Mouse (Mus musculus): ENCODE measurements around the gene Spats2. TPM values are rescaled to one million over a fixed set of nuclear protein-coding genes. Genes with fewer than 3 reads are reported as not detected.
A peak's percentile ranks its signal among the peaks of the same experiment; 100 is the strongest.

The Spats2 gene
- polyA plus RNA-seq, 1 experiment from 2014 or later: 42.1 TPM

DNA sequence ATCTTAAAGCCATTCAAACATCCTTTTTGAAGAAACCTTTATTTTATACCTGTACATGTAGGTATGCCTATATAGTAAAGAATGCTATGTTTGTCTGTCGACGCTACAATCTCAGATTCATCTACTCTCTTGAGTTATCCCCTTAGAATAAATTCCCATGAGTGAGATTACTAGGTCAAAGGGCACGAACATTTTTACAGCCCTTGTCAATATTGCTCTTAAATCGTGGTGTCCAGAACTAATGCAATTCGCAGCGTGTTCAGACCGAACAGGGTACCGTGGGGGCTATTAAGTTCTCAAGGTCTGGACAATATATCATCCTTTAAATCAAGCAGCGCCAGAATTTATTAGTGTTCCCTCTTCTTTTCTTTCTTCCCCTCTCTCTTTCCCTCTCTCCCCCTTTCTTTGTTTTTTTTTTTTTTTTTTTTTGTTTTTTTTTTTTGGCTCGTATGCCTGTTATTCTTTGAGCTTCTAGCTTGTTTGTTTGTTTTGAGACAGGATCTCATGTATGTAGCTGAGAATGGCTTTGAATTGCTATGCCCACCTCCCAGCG lies 12.8 kb upstream of the Spats2 start:
- Histone ChIP-seq H3K4me1 (ENCODE audit: insufficient read depth, low read length) (peaks cover 11% of the 10 kb centered on the region; the same call in 1 of the 2 replicates), H3K4me3 (ENCODE audit: low read length) (peak overlapping the region; percentile 14; the same call in 1 of the 2 replicates), H3K4me2 (replicated peaks; ENCODE audit: low read depth, low read length) (peak overlapping the region; percentile 42), H3K36me3 (ENCODE audit: insufficient read depth, low read length) (no peaks in the 10 kb centered on the region), H3K9ac (replicated peaks; ENCODE audit: low read length) (no peak overlapping the region), H3K27ac (ENCODE audit: low read length) (no peak overlapping the region), H3K27me3 (ENCODE audit: insufficient read depth, low read length) (no peaks in the 10 kb centered on the region), H3K9me3 (ENCODE audit: low read length) (no peaks in the 10 kb centered on the region)
- WGBS: 28% methylated on average over 11 of the region's 11 CpGs
- ATAC-seq (ENCODE audit: low FRiP score, low TSS enrichment): no peak

DNA sequence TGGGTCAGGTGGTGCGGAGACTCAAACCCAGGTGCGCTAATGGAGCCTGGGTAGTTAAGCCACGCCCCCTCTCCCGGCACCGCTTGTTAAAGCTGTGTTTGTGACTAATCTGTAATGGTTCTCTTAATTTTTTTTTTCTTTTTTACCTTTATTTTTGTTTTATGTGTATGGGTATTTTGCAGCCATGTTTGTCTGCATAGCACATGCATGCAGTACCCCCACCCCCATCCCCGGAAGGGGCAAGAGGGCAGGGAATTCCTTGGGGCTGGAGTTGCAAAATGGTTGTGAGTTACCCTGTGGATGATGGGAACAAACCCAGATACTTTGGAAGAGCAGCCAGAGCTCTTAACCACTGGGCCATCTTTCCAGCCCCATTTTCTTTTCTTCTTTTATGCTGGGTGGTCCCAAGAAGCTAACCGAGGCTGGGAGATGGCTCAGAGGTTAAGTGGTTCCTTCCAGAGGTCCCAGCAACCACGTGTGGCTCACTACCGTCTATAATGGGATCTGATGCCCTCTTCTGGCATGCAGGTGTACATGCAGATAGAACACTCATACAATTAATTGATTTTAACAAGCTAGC lies 12.2 kb upstream of the Spats2 start:
- Histone ChIP-seq H3K4me1 (ENCODE audit: insufficient read depth, low read length) (peaks cover 11% of the 10 kb centered on the region; the same call in 1 of the 2 replicates), H3K9ac (replicated peaks; ENCODE audit: low read length) (no peak overlapping the region), H3K4me3 (ENCODE audit: low read length) (peak overlapping the region; percentile 14; the same call in 1 of the 2 replicates), H3K36me3 (ENCODE audit: insufficient read depth, low read length) (no peaks in the 10 kb centered on the region), H3K27ac (ENCODE audit: low read length) (no peak overlapping the region), H3K9me3 (ENCODE audit: low read length) (no peaks in the 10 kb centered on the region), H3K4me2 (replicated peaks; ENCODE audit: low read depth, low read length) (peak overlapping the region; percentile 42), H3K27me3 (ENCODE audit: insufficient read depth, low read length) (no peaks in the 10 kb centered on the region)
- no peak for ATAC-seq (ENCODE audit: low FRiP score, low TSS enrichment)
- 10% methylated on average over 9 of the region's 9 CpGs for WGBS

DNA sequence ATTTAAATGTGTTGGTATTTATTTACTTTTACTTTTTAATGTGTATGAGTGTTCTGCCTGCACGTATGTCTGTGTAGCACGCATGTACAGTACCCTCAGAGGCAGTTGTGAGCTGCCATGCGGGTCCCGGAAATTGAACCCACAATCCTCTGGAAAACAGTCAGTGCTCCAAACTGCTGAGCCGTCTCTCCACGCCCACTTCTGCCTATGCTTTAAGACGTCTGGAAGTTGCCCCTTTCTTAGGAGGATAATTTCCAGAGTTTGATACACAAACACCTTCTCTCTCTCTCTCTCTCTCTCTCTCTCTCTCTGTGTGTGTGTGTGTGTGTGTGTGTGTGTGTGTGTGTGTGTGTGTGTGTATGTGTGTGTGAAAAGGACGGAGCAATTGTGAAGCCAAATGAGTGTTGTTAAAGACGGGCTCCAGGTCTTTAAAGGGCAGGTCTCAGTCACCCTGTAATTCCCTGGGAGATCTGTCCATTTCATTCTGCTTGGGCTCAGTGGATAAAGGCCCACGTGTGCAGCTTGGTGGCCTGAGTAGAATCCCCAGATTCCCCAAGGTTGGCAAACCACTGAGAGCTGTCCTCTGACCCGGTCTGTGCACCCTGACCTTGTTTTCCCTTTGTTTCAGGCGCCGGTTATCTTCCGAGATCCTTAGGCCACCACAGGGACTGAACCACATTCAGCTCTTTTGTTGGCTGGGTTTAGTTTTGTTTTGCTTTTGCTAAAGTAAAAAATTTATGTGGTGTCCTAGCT lies 11.2 kb upstream of the Spats2 start:
- Histone ChIP-seq H3K9me3 (ENCODE audit: low read length) (no peaks in the 10 kb centered on the region), H3K4me2 (replicated peaks; ENCODE audit: low read depth, low read length) (no peak overlapping the region), H3K4me3 (ENCODE audit: low read length) (no peak overlapping the region), H3K27ac (ENCODE audit: low read length) (no peak overlapping the region), H3K9ac (replicated peaks; ENCODE audit: low read length) (no peak overlapping the region), H3K27me3 (ENCODE audit: insufficient read depth, low read length) (no peaks in the 10 kb centered on the region), H3K36me3 (ENCODE audit: insufficient read depth, low read length) (no peaks in the 10 kb centered on the region), H3K4me1 (ENCODE audit: insufficient read depth, low read length) (peaks cover 11% of the 10 kb centered on the region; the same call in 1 of the 2 replicates)
- ATAC-seq (ENCODE audit: low FRiP score, low TSS enrichment): no peak
- WGBS: 49% methylated on average over 14 of the region's 14 CpGs

DNA sequence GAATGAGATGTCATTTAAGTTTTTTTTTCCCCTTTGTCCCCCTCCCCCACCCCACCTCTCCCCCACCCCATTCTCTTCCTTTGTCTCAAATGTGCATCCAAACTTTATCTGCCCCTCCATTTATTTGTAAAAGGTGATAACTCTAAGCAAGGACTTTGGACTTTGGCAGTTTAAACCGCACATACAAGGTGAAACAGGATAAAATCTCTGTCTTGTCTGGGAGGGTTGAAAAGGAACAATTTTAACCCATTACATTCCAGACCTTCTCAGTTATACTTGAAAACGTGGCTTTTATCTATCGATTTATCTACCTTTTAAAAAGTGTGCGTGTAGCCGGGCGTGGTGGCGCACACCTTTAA lies 10.7 kb upstream of the Spats2 start:
- H3K4me2 ChIP-seq (replicated peaks; ENCODE audit: low read depth, low read length): no peak overlapping the region
- peaks cover 11% of the 10 kb centered on the region; the same call in 1 of the 2 replicates for H3K4me1 ChIP-seq (ENCODE audit: insufficient read depth, low read length)
- H3K4me3 ChIP-seq (ENCODE audit: low read length): no peak overlapping the region
- no peaks in the 10 kb centered on the region for H3K36me3 ChIP-seq (ENCODE audit: insufficient read depth, low read length)
- H3K27me3 ChIP-seq (ENCODE audit: insufficient read depth, low read length): no peaks in the 10 kb centered on the region
- no peak for ATAC-seq (ENCODE audit: low FRiP score, low TSS enrichment)
- 75% methylated on average over 7 of the region's 7 CpGs for WGBS
- no peaks in the 10 kb centered on the region for H3K9me3 ChIP-seq (ENCODE audit: low read length)
- no peak overlapping the region for H3K9ac ChIP-seq (replicated peaks; ENCODE audit: low read length)
- no peak overlapping the region for H3K27ac ChIP-seq (ENCODE audit: low read length)

DNA sequence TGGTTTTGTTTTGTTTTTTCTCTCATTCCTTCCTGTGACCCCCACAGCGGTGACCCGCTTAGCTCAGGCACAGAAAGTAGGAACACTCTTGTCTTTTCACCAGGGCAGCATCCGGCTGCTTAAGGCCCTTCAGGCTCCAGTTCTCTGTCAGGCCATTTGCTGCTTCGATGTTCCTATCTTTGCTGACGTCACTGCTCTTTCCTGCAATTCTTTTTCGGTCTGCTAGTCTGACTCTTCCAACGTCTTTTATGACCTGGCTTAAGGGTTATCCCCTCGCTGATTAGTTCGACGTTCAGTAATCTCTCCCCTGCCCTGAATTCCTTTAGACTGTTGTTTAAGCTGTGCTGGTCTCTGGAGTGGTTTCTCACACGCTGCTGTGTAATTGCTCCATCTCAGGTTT lies 9.2 kb upstream of the Spats2 start:
- Histone ChIP-seq H3K4me2 (replicated peaks; ENCODE audit: low read depth, low read length) (no peak overlapping the region), H3K9ac (replicated peaks; ENCODE audit: low read length) (0 out of 2 replicates have a peak overlapping the region, but pooled peaks have one; percentile 22), H3K27ac (ENCODE audit: low read length) (peak overlapping the region; percentile 43; the same call in 1 of the 2 replicates), H3K27me3 (ENCODE audit: insufficient read depth, low read length) (no peaks in the 10 kb centered on the region), H3K4me3 (ENCODE audit: low read length) (no peak overlapping the region), H3K36me3 (ENCODE audit: insufficient read depth, low read length) (no peaks in the 10 kb centered on the region), H3K4me1 (ENCODE audit: insufficient read depth, low read length) (peaks cover 15% of the 10 kb centered on the region; the same call in 1 of the 2 replicates), H3K9me3 (ENCODE audit: low read length) (no peaks in the 10 kb centered on the region)
- 18% methylated on average over 11 of the region's 11 CpGs for WGBS
- ATAC-seq (ENCODE audit: low FRiP score, low TSS enrichment): no peak

DNA sequence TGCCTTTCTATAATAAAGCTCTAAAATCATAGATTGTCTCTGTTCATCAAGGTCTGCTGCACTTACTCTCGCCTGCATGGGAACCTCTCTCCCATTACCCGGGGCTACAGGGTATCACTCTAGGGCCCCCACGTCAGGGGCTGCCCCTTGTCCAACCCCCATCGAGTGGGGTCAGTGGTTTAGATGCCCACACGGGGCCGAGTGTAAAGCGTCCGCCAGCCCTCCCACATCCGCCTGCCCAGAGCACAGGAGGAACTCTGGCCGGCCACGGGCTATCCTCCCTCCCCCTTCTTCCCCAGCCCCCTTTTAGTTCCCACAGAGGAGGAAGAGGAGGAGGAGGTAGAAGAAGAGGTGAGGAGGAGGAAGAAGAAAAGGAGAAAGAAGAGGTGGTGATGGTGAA lies 4.9 kb upstream of the Spats2 start:
- H3K9ac ChIP-seq (replicated peaks; ENCODE audit: low read length): peak overlapping the region; percentile 46; the same call in 1 of the 2 replicates
- peaks cover 15% of the 10 kb centered on the region; the same call in 1 of the 2 replicates for H3K4me1 ChIP-seq (ENCODE audit: insufficient read depth, low read length)
- no peak overlapping the region for H3K4me3 ChIP-seq (ENCODE audit: low read length)
- no peaks in the 10 kb centered on the region for H3K27me3 ChIP-seq (ENCODE audit: insufficient read depth, low read length)
- no peaks in the 10 kb centered on the region for H3K9me3 ChIP-seq (ENCODE audit: low read length)
- no peaks in the 10 kb centered on the region for H3K36me3 ChIP-seq (ENCODE audit: insufficient read depth, low read length)
- H3K27ac ChIP-seq (ENCODE audit: low read length): peak overlapping the region; percentile 38; the same call in 1 of the 2 replicates
- 4% methylated on average over 11 of the region's 11 CpGs for WGBS
- peak; percentile 86 for ATAC-seq (ENCODE audit: low FRiP score, low TSS enrichment)
- peak overlapping the region; percentile 32; the same call in 1 of the 2 replicates for H3K4me2 ChIP-seq (replicated peaks; ENCODE audit: low read depth, low read length)

DNA sequence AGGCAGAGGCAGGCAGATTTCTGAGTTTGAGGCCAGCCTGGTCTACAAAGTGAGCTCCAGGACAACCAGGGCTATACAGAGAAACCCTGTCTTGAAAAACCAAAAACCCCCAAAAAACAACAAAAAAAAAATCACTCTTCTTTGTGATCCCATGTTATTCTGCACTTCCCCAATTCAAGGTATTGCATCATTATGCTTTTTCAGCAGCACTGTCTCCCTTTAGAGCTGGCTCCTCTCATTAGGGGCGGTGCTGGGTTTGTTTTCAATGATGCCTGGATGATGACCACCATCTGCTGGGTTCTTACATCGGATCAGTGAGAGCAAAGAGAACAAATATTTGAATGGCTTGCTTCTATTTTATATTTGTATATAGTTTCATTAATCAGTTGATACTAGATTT lies 3.1 kb upstream of the Spats2 start:
- H3K4me3 ChIP-seq (ENCODE audit: low read length): no peak overlapping the region
- no peak overlapping the region for H3K27ac ChIP-seq (ENCODE audit: low read length)
- peaks cover 11% of the 10 kb centered on the region for H3K4me1 ChIP-seq (ENCODE audit: insufficient read depth, low read length)
- no peaks in the 10 kb centered on the region for H3K9me3 ChIP-seq (ENCODE audit: low read length)
- no peak for ATAC-seq (ENCODE audit: low FRiP score, low TSS enrichment)
- no peak overlapping the region for H3K4me2 ChIP-seq (replicated peaks; ENCODE audit: low read depth, low read length)
- no peaks in the 10 kb centered on the region for H3K36me3 ChIP-seq (ENCODE audit: insufficient read depth, low read length)
- H3K9ac ChIP-seq (replicated peaks; ENCODE audit: low read length): no peak overlapping the region
- no peaks in the 10 kb centered on the region for H3K27me3 ChIP-seq (ENCODE audit: insufficient read depth, low read length)
- 43% methylated on average over 2 of the region's 2 CpGs for WGBS

DNA sequence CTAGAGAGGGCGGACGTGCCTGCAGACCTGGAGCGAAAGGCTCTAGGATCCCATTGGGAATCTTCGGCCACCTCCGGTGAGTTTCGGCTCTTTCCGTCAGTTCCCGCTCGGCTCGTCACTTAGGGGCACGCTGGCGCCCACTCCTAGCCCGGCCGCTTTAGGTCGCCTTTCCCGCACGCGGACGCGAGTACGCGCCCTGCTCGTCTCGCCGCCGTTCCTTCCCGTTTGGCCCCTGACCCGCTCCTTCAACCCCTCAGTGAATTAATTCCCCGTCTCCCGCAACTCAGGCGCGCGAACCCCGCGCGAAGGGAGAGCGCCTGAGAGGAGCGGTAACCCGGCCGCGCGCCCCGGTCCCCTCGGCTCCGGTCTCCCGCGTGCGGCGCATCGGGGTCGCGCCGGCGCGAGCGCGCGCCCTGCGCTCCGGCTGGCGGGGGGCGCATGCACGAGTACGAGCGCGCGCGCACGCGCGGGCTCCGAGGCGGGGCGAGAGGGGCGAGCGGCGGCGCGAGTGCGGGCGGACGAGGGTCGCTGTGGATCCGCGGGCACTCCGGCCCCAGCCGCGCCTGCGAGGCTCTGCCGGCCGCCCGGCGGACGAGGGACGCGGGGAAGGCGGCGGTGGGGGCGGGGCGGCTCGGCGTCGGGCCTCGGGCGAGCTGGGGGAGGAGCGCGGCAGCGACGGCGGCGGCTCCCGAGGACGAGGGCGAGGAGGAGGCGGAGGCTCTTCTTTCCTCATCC lies 532 bp downstream of the Spats2 start:
- no peaks in the 10 kb centered on the region for H3K36me3 ChIP-seq (ENCODE audit: insufficient read depth, low read length)
- ATAC-seq (ENCODE audit: low FRiP score, low TSS enrichment): peak; percentile 89
- peak overlapping the region; percentile 86 for H3K4me3 ChIP-seq (ENCODE audit: low read length)
- H3K27ac ChIP-seq (ENCODE audit: low read length): peak overlapping the region; percentile 94
- peak overlapping the region; percentile 95 for H3K9ac ChIP-seq (replicated peaks; ENCODE audit: low read length)
- H3K4me1 ChIP-seq (ENCODE audit: insufficient read depth, low read length): peaks cover 29% of the 10 kb centered on the region
- H3K27me3 ChIP-seq (ENCODE audit: insufficient read depth, low read length): no peaks in the 10 kb centered on the region
- WGBS: under 1% methylated on average over 89 of the region's 115 CpGs
- H3K4me2 ChIP-seq (replicated peaks; ENCODE audit: low read depth, low read length): peak overlapping the region; percentile 77
- H3K9me3 ChIP-seq (ENCODE audit: low read length): no peaks in the 10 kb centered on the region

DNA sequence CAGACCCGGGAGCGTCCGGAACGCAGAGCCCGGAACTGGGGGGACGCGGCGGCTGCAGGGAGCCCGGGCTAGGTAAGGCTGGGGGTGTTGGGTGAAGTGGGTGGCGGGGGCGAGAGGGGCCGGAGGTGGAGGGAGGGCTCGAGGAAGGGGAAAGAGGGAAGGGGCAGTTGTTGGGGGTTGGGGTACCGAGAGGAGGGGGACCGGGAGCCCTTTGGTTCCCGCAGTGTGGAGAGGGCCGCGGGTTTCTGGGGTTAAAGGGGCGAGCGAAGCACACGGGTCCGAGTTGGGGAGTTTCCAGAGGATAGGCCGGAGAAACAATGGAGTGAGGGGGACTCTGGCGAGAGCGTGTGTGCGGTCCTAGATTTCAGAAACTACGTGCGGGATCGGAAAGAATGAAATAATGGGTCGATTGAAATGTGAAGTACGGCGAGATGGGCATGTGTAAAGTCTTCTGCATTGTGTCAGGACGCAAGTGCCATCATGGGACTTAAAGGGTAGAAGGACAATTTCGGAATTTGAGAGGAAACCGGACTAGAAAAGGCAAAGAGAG lies 1.2 kb downstream of the Spats2 start:
- H3K9me3 ChIP-seq (ENCODE audit: low read length): no peaks in the 10 kb centered on the region
- peak overlapping the region; percentile 94 for H3K27ac ChIP-seq (ENCODE audit: low read length)
- H3K9ac ChIP-seq (replicated peaks; ENCODE audit: low read length): peak overlapping the region; percentile 95
- H3K36me3 ChIP-seq (ENCODE audit: insufficient read depth, low read length): no peaks in the 10 kb centered on the region
- peak overlapping the region; percentile 86 for H3K4me3 ChIP-seq (ENCODE audit: low read length)
- WGBS: under 1% methylated on average over 31 of the region's 35 CpGs
- peak overlapping the region; percentile 77 for H3K4me2 ChIP-seq (replicated peaks; ENCODE audit: low read depth, low read length)
- peak; percentile 21; the same call in 1 of the 2 replicates for ATAC-seq (ENCODE audit: low FRiP score, low TSS enrichment)
- H3K27me3 ChIP-seq (ENCODE audit: insufficient read depth, low read length): no peaks in the 10 kb centered on the region
- peaks cover 31% of the 10 kb centered on the region for H3K4me1 ChIP-seq (ENCODE audit: insufficient read depth, low read length)
